Mouse (Mus musculus): Measurements from ENCODE around the gene Gpr15. TPM values are rescaled to one million over a fixed set of nuclear protein-coding genes. Genes with fewer than 3 reads are reported as not detected.

Gene Gpr15
- polyA plus RNA-seq, 1 experiment from 2014 or later: not detected

Small RNA genes lying within 50 kb of the gene (microRNA-seq; reads per million reads assigned to microRNA genes)
- gene Gm27564: not detected

Other genes with a start within 250 kb of the Gpr15 start
- gene St3gal6, start 194.8 kb downstream of the Gpr15 start, polyA plus RNA-seq (2015; fragmentation: Nextera tagmentation; extraction: Ambion mirVana): 13.2 and 14.2 TPM in 2 replicates
- gene Gm813, start 102.1 kb downstream of the Gpr15 start, polyA plus RNA-seq (2015; fragmentation: Nextera tagmentation; extraction: Ambion mirVana): not detected in 2 replicates
- 0.13 TPM in 1 of 2 replicates, not detected in the other for gene E330017A01Rik, start 80.3 kb downstream of the Gpr15 start, polyA plus RNA-seq (2015; fragmentation: Nextera tagmentation; extraction: Ambion mirVana)
- 17.4 and 17.9 TPM in 2 replicates for gene Cpox, start 48.8 kb downstream of the Gpr15 start, polyA plus RNA-seq (2015; fragmentation: Nextera tagmentation; extraction: Ambion mirVana)
- 132 and 148 TPM in 2 replicates for gene Cldnd1, start 8.8 kb upstream of the Gpr15 start, polyA plus RNA-seq (2015; fragmentation: Nextera tagmentation; extraction: Ambion mirVana)
- gene Olfr172, start 44.1 kb upstream of the Gpr15 start, polyA plus RNA-seq (2015; fragmentation: Nextera tagmentation; extraction: Ambion mirVana): not detected in 2 replicates
- not detected in 2 replicates for gene Olfr173, start 81.2 kb upstream of the Gpr15 start, polyA plus RNA-seq (2015; fragmentation: Nextera tagmentation; extraction: Ambion mirVana)
- not detected in 2 replicates for gene Olfr175-ps1, start 107.7 kb upstream of the Gpr15 start, polyA plus RNA-seq (2015; fragmentation: Nextera tagmentation; extraction: Ambion mirVana)
- not detected in 2 replicates for gene Olfr177, start 155.7 kb upstream of the Gpr15 start, polyA plus RNA-seq (2015; fragmentation: Nextera tagmentation; extraction: Ambion mirVana)
- gene Olfr178, start 173.0 kb upstream of the Gpr15 start, polyA plus RNA-seq (2015; fragmentation: Nextera tagmentation; extraction: Ambion mirVana): not detected in 2 replicates
- not detected in 2 replicates for gene Olfr181, start 209.7 kb upstream of the Gpr15 start, polyA plus RNA-seq (2015; fragmentation: Nextera tagmentation; extraction: Ambion mirVana)
- gene Olfr180, start 210.3 kb upstream of the Gpr15 start, polyA plus RNA-seq (2015; fragmentation: Nextera tagmentation; extraction: Ambion mirVana): not detected in 2 replicates